Mouse (Mus musculus): ENCODE results near the gene Tmem72. TPM values are rescaled to one million over a fixed set of nuclear protein-coding genes. Genes with fewer than 3 reads are reported as not detected.

Gene Tmem72
- total RNA-seq (2021): under 1 TPM; 0.72 to 0.79 TPM
- long read RNA-seq, full-length matches to known transcripts: 1 of 3 reads
- long read RNA-seq, partial matches to known transcripts: 0 of 3 reads
- long read RNA-seq, other reads (novel, unspliced or antisense): 2 of 3 reads

DNA sequence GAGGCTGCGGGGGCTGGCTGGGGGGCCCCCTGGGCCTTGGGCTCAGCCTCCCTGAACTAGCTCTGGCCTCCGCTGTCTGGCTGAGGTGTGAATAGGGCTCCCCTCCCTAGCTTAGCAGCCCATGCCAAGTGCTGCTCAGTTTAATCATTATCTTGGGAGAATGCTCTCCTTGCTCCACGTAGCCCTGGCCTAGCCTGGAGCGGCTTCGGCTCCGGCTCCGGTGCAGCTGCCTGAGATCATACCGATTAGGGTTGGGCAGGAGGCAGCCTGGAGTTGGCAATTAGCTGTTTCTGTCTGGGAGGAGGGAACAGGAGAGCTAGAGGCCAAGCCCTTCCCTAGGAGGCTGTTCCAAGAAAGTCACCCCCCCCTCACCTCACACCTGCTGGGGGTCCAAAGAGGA is at the start of gene Tmem72:
Tmem72 (minus strand) TSS at position 248 of the 400 bp plus-strand sequence.
- no peak for DNase-seq (ENCODE audit: low spot score in 2 of 2)

DNA sequence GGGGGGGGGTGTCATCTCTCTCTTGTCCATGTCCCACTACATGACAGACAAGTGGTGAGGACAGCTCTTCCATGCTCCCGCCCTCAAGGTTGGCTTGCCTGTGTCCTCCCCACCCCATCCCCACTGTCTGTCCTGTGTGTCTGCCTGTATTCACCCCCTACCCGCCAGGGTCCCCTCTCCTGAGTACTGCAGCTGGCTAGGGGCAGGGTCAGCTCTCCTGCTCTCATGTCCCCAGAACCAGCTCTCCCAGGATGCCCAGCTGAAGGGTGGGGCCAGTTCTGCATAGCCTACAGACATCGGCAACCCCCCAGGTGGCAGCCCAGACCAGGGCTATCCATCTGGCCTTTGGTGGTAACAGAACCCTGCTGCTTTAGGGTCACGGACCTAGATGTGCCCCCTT is 47.8 kb upstream of the Tmem72 start:
- no peak for DNase-seq (ENCODE audit: low spot score in 2 of 2)

DNA sequence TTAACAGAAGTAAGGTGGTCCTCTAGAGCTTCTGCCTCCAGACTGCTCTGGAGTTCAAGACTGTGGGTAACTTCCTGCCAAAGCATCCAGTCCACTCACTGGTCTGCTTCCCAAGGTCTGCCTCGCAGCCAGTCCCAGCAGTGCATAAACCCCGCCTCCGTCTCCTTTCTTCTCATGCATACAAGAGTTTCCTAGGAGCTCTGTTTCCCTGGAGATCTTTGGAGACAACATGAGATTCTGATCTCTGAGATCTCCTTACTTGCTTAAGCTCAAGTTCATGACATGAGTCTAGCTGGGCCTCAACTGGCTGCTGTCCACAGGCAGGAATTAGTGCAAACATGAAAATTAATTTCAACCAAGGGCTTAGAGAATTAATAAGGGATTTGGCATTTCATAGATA is 45.6 kb upstream of the Tmem72 start:
- DNase-seq (ENCODE audit: low spot score in 2 of 2): no peak

GRCm38 (mm10) chr6:116760181-116760580 is 43.5 kb upstream of the Tmem72 start:
- DNase-seq (ENCODE audit: low spot score in 2 of 2): no peak

- no peak for DNase-seq (ENCODE audit: low spot score in 2 of 2)
Measured at GRCm38 (mm10) chr6:116756364-116756763, 39.7 kb upstream of the Tmem72 start.

DNA sequence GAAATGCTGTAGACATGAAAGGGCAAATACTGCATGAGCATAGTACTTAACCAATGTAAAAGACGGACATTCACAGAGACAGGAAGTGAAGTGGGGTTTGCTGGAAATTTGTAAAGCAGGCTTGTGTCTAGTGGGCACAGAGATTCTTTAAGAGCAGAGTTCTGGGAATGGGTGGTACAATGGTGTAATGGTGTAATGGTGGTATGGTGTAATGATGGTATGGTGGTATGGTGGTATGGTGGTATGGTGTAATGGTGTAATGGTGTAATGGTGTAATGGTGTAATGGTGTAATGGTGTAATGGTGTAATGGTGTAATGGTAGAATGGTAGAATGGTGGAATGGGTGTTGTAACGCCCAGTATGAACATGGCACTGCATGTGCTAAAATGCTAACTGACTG is 21.3 kb upstream of the Tmem72 start:
- DNase-seq (ENCODE audit: low spot score in 2 of 2): no peak

- no peak for DNase-seq (ENCODE audit: low spot score in 2 of 2)
Measured at GRCm38 (mm10) chr6:116735361-116735760, 18.6 kb upstream of the Tmem72 start.

DNA sequence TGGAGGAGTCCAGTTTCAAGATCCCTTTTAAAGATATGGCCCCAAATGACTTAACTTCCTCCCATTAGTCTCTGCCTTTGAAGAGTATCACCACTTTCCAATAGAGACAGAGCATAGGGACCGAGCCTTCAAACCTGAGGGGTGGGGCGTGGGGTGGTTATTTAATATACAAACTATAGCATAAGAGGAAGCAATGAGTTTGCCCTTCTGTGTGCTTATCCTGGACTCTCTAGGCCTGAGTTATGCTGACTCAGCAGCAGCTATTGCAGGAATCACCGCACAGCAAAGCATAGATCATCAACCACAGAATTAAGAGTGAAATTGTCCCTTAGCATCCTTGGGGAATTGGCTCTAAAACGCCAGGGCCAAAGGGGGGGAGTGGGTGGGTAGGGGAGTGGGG is 16.9 kb upstream of the Tmem72 start:
- no peak for DNase-seq (ENCODE audit: low spot score in 2 of 2)

DNA sequence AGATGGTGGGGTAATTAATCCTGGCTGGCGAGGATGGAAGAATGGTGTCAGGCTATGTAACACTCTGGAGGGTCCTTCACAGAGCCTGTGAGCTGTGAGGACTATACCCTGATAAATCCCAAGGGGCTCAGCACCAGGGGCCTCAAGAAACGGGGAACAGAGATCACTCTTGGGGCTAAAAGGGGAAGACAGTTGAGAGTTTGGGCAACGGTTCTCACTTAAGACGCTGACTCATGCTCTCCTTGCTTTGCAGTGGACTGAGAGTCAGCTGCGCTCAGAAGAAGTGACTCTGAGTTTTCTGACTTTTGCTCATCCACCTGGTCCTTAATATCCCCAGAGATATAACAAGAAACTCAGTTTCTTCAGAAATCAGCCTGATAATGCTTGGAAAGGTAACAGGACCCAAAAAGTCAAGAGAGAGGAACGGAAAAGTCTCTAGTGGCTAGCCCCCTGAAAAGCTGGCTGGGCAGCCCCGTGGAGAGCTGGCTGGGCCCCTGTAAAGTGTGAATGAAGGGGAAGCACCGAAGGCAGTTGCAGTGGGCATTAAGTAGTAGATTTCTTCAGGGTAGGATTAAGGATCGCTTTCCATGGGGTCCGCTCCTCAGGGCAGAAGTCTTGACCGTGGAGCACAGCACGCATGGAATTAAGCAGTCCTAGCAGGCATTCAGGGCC is 7.9 kb upstream of the Tmem72 start:
- DNase-seq (ENCODE audit: low spot score in 2 of 2): no peak

DNA sequence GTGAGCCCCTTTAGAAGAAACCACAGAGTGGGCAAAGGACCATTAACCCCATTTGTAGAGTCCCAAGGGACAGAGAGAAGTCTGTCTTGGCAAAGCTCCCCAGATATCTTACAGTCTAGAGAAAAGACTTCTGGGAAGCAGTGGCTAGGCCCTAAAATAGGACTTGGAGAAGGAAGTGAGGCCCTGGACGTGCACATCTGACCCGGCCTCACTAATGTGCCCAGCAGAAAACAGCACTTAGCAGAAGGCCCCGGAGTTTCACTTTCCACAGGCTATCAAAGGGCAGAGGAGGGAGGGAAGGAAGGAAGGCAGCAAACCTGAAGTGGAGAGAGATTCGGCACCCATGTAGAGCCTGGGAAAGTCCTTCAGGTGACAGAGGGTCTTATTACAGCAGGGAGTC is 2.2 kb upstream of the Tmem72 start:
- DNase-seq (ENCODE audit: low spot score in 2 of 2): no peak

- DNase-seq (ENCODE audit: low spot score in 2 of 2): no peak
Measured at GRCm38 (mm10) chr6:116718361-116718760, 1.6 kb upstream of the Tmem72 start.

GRCm38 (mm10) chr6:116717851-116718250 is 1.1 kb upstream of the Tmem72 start:
- no peak for DNase-seq (ENCODE audit: low spot score in 2 of 2)

DNA sequence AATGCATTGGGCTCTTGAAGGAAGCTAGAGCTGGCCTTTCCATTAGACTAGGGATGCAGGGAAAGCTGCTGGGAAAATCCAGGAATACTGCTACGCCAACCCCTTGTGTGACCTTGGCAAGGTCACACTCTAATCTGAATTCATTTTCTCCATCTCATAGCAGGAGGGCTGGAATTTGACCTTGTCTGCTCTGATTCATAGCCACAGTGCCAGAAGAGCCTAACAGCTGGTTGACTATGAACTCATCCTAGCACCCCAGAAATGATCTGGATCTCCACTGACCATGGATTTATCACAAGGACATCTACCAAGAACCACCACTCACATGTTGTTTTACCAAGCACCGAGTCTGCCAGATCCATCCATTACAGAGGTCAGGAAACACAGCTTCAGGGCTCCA is 1.5 kb downstream of the Tmem72 start:
- DNase-seq (ENCODE audit: low spot score in 2 of 2): no peak

DNA sequence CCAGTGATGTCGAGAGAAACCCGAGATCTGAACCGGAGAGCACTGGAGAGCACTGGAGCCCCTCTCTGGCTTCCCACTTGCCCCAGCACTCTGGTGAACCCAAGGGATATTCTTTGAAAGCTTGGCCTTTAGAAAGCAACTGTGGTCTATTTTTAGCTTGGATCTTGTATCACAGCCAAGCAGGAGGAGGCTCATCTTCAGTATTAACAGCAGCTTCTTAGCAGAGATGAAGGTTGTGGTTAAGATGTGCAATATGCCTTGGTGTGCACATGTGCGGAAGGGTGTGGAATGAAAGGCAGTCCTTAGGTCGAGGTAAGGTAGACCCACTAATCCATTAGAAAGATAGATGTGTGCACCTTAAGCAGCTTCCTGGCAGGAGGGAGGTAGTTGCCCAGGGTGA is 2.1 kb downstream of the Tmem72 start:
- DNase-seq (ENCODE audit: low spot score in 2 of 2): no peak

- DNase-seq (ENCODE audit: low spot score in 2 of 2): no peak
Measured at GRCm38 (mm10) chr6:116713966-116714365, 2.7 kb downstream of the Tmem72 start.

- no peak for DNase-seq (ENCODE audit: low spot score in 2 of 2)
Measured at GRCm38 (mm10) chr6:116712503-116712902, 4.2 kb downstream of the Tmem72 start.

DNA sequence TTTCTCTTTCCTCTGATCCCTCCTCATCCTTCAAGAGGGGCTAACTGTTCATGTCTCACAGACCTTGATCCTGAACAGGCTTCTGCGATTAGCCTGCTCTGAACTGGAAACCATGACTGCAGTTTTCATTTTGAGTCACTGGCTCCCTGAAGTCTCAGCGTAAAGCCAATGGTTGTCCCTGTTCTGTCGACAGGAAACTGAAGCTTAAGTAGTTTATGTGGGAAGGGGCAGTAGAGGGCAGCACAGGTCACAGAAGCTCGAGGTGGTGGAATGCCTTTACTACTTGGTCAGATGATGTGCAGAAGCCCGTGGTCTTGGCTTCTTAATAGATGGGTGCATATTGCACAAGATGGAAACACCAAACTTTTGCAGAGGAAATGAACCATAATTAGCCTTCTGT is 4.7 kb downstream of the Tmem72 start:
- DNase-seq (ENCODE audit: low spot score in 2 of 2): no peak

DNA sequence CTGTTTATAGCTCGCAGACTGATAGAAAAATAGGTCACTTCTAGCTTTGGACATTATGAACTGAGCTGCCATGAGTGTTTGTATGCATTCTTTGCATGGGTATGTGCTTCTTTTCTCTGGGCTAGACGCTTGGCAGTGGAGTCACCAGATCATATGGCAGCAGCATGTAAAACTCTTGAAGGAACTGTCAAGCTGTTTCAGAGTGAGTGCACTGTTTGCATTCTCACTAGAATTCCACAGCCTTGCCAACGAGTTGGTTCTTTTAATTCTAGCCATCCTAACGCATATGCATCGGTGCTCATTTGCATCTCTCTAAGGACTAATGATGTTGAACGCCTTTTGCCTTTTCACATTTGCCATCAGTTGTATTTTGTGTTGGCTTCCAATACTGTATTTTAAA is 12.4 kb downstream of the Tmem72 start:
- no peak for DNase-seq (ENCODE audit: low spot score in 2 of 2)

GRCm38 (mm10) chr6:116700821-116701220 is 15.9 kb downstream of the Tmem72 start:
- no peak for DNase-seq (ENCODE audit: low spot score in 2 of 2)

DNA sequence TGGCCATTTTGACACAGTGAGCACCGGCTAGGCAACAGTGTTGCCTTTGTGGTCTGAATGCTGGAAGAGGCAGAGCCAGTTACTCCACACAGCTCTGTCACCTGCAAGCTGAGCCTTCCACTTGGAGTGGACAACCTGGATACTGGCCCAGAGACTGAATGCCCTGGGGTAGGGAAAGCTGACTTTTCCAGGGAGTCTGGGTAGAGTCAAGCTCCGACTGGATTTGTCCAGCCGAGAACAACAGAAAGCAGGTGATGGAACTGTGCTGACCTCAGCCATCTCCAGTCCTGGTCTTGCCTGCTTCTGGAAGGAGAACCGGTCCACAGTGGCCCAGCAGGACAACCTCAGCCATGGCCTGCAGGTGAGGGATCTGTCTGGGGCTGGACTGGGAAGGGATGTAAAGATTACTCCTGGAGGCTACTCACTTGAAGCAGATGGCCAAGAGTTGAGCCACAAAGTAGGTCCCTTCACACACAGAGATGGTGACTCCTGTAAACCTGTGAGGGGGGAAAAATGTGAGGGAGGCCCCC is 18.8 kb downstream of the Tmem72 start:
- no peak for DNase-seq (ENCODE audit: low spot score in 2 of 2)

DNA sequence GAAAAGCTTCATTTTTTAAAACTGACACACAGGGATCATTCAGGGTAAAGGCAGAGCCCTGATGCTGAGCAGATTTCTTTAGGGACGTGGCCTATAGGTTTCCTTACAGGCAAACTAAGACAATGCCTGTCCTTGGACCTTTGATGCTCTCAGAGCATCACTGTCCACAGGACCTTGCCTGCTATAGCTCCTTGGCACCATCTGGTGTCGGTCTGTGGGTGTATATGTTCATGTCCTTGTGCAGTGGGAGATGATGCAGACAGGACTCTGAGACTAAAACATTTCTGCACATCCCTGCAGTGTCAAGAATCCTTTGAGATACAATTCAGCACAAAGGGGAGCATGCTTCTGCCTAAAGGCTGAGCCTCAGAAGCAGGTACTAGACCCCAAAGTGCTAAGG is 19.3 kb downstream of the Tmem72 start:
- no peak for DNase-seq (ENCODE audit: low spot score in 2 of 2)

GRCm38 (mm10) chr6:116694346-116694745 is 22.4 kb downstream of the Tmem72 start:
- no peak for DNase-seq (ENCODE audit: low spot score in 2 of 2)

- DNase-seq (ENCODE audit: low spot score in 2 of 2): no peak
Measured at GRCm38 (mm10) chr6:116693639-116694038, 23.1 kb downstream of the Tmem72 start.

All from layer of hippocampus, adult 18-20 months (tissue).